Mouse (Mus musculus) ES-E14 (cell line): ENCODE results near the gene Exoc4. TPM values are rescaled to one million over a fixed set of nuclear protein-coding genes. Genes with fewer than 3 reads are reported as not detected.

Source experiments
- DNase-seq: peaks from one replicate; pipeline ENCODE4 v3.0.0-alpha.2; 2013; ENCODE audit warnings: low read depth, low spot score
- H3K27ac ChIP-seq: 2 replicates; pipeline ENCODE4 v1.5.1; 2012; ENCODE audit warnings: low read depth, mild to moderate bottlenecking, low read length, moderate library complexity, mixed read lengths; ENCODE audit not compliant: poor library complexity, insufficient read depth, severe bottlenecking
- H3K36me3 ChIP-seq: 2 replicates; pipeline ENCODE4 v1.6.1; 2012; ENCODE audit warnings: mild to moderate bottlenecking, low read length, moderate library complexity, mixed read lengths; ENCODE audit not compliant: control insufficient read depth, poor library complexity, insufficient read depth, severe bottlenecking
- H3K4me1 ChIP-seq, 2 experiments: fragments of 150-350 bp in 1 of 2; sonication (generic) in 1 of 2; 2 replicates each; pipeline ENCODE4 v1.6.1; 2012; ENCODE audit warnings: low read length in 2 of 2, mild to moderate bottlenecking in 1 of 2, mixed read lengths in 1 of 2; ENCODE audit not compliant: control insufficient read depth in 2 of 2, insufficient read depth in 2 of 2, poor library complexity in 1 of 2
- H3K4me3 ChIP-seq, 2 experiments: fragments of 150-350 bp in 1 of 2; sonication (generic) in 1 of 2; 2 replicates each; pipeline ENCODE4 v1.5.1; 2012; ENCODE audit warnings: low read length in 2 of 2, low read depth in 1 of 2, mild to moderate bottlenecking in 1 of 2, mixed read lengths in 1 of 2; ENCODE audit not compliant: insufficient read depth in 1 of 2, poor library complexity in 1 of 2, severe bottlenecking in 1 of 2
- H3K9ac ChIP-seq: 2 replicates; pipeline ENCODE4 v1.6.1; 2012; ENCODE audit warnings: low read depth, mild to moderate bottlenecking, low read length, mixed read lengths; ENCODE audit not compliant: poor library complexity, insufficient read depth, severe bottlenecking
- H3K9me3 ChIP-seq: fragments of 150-350 bp; sonication (generic); 2 replicates; pipeline ENCODE4 v1.6.1; 2012; ENCODE audit warnings: low read depth, mild to moderate bottlenecking, low read length; ENCODE audit not compliant: control insufficient read depth, insufficient read depth
- CHD2 ChIP-seq: IDR thresholded peaks from 2 replicates; pipeline ENCODE4 v1.6.1; 2014; ENCODE audit warnings: mild to moderate bottlenecking, low read depth, low read length, inconsistent platforms
- HCFC1 ChIP-seq: IDR thresholded peaks from 2 replicates; pipeline ENCODE4 v1.6.1; 2012; ENCODE audit warnings: low read length, inconsistent platforms, borderline replicate concordance; ENCODE audit not compliant: insufficient read depth
- MAFK ChIP-seq: IDR thresholded peaks from 2 replicates; pipeline ENCODE4 v1.6.1; 2014; ENCODE audit warnings: mild to moderate bottlenecking, low read depth, low read length, inconsistent platforms; ENCODE audit not compliant: insufficient read depth
- ZC3H11A ChIP-seq: IDR thresholded peaks from 2 replicates; pipeline ENCODE4 v1.6.1; 2012; ENCODE audit warnings: low read depth, mild to moderate bottlenecking, inconsistent platforms, low read length, borderline replicate concordance
- ZNF384 ChIP-seq: IDR thresholded peaks from 2 replicates; pipeline ENCODE4 v1.6.1; 2012; ENCODE audit warnings: low read depth, low read length, inconsistent platforms
- in situ Hi-C, 2 experiments: fragments of 600-800 bp; cut with MboI; formaldehyde crosslinking; loops; one replicate each; pipeline ENCODE4 v1.15.1; 2025; ENCODE audit warnings: low sequenced_read_pairs in 2 of 2, inconsistent platforms in 1 of 2; ENCODE audit not compliant: unreplicated experiment in 2 of 2
- total RNA-seq: library from RNA; depleted of rRNA; stranded (reverse); fragments of 300-350 nt; gene quantifications from 2 replicates; pipeline ENCODE4 v1.2.3, GENCODE M21; 2012

Gene Exoc4
- total RNA-seq, 1 experiment: 99.3 TPM

GRCm38 (mm10) chr6:33618590-33618989 is 369.7 kb downstream of the Exoc4 start:
- no peak overlapping the region; the same call in 1 of the 2 replicates for H3K27ac ChIP-seq
- H3K9me3 ChIP-seq: no peaks in the 10 kb centered on the region
- no peaks in the 10 kb centered on the region for H3K36me3 ChIP-seq
- in situ Hi-C loops: no loop called here
- peaks cover 2% of the 10 kb centered on the region in 2 experiments; a peak in 1 of 4 replicates for H3K4me1 ChIP-seq
- no peak overlapping the region for H3K9ac ChIP-seq
- no peak overlapping the region for H3K4me3 ChIP-seq
- no peak for DNase-seq
- no peak for TF ChIP-seq ZC3H11A
- no peak for TF ChIP-seq ZNF384
- no peak for TF ChIP-seq HCFC1
- TF ChIP-seq CHD2: no peak
- TF ChIP-seq MAFK: no peak

DNA sequence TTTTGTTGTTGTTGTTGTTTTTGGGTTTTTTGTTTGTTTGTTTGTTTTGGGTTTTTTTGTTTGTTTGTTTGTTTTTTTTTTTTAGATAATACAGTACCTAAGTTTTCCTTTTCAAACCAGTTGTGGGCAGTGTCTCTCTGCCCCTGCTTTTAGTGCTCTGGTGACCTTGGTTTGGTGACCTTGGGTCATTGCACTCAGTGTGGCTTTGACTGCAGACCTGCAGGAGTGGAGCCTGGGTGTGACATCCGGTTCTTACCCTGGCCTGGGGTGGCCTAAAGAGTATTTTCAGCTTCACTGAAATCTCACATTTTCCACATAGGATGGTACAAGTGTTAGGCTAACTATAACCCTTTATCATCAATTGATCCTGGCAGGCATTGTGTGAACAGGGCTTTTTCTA is 371.8 kb downstream of the Exoc4 start:
- in situ Hi-C loops: no loop called here
- Histone ChIP-seq H3K4me1 (peaks cover 2% of the 10 kb centered on the region in 2 experiments; a peak in 1 of 4 replicates), H3K4me3 (no peak overlapping the region), H3K9ac (no peak overlapping the region), H3K27ac (no peak overlapping the region), H3K9me3 (no peaks in the 10 kb centered on the region), H3K36me3 (no peaks in the 10 kb centered on the region)
- peak; percentile 16 for DNase-seq
- TF ChIP-seq CHD2 (no peak), HCFC1 (no peak), ZC3H11A (no peak), MAFK (no peak), ZNF384 (no peak)

- no peak overlapping the region for H3K4me3 ChIP-seq
- in situ Hi-C loops: no loop called here
- TF ChIP-seq HCFC1: no peak
- TF ChIP-seq ZC3H11A: no peak
- no peak for TF ChIP-seq MAFK
- no peak for TF ChIP-seq CHD2
Measured at GRCm38 (mm10) chr6:33625931-33626330, 377.0 kb downstream of the Exoc4 start.

GRCm38 (mm10) chr6:33631133-33631532 is 382.2 kb downstream of the Exoc4 start:
- in situ Hi-C loops: no loop called here
- Histone ChIP-seq H3K4me1 (no peaks in the 10 kb centered on the region), H3K27ac (no peak overlapping the region), H3K9me3 (no peaks in the 10 kb centered on the region), H3K9ac (no peak overlapping the region), H3K4me3 (no peak overlapping the region), H3K36me3 (no peaks in the 10 kb centered on the region)
- DNase-seq: no peak
- TF ChIP-seq HCFC1: no peak
- no peak for TF ChIP-seq ZC3H11A
- no peak for TF ChIP-seq CHD2
- TF ChIP-seq MAFK: no peak
- TF ChIP-seq ZNF384: no peak

More at GRCm38 (mm10) chr6:33625931-33626330, 377.0 kb downstream of the Exoc4 start:
- H3K4me1 ChIP-seq: peaks cover under 1 to 2% of the 10 kb centered on the region in 2 experiments; a peak in 1 of 4 replicates
- no peaks in the 10 kb centered on the region for H3K9me3 ChIP-seq
- no peaks in the 10 kb centered on the region for H3K36me3 ChIP-seq
- no peak overlapping the region for H3K27ac ChIP-seq
- DNase-seq: no peak
- no peak overlapping the region for H3K9ac ChIP-seq

DNA sequence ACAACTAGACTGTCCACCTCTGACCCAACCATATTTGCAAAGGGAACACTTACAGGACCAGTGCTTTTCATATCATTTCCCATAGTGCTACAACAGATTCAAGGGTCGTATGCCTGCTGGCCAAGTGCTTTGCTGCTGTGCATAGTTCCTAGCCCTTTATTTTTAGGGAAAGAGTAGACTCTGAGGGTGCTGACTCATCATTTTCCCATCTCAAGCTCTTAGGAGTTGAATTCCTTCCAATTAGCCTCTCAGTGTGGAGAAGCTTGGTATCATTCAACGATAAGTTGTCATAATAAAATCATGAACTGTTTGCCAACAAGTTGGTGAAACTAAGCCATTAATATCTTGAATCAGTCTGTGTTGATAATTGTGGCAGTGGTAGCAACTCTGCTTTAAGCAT is 388.3 kb downstream of the Exoc4 start:
- in situ Hi-C loops: no loop called here
- Histone ChIP-seq H3K4me1 (no peaks in the 10 kb centered on the region), H3K36me3 (no peaks in the 10 kb centered on the region), H3K9me3 (no peaks in the 10 kb centered on the region), H3K9ac (no peak overlapping the region), H3K27ac (no peak overlapping the region), H3K4me3 (no peak overlapping the region)
- TF ChIP-seq ZNF384: no peak
- TF ChIP-seq MAFK: peak; percentile 90
- no peak for DNase-seq
